Mouse (Mus musculus) MEL (cell line): Measurements from ENCODE around the gene Acss1. TPM values are rescaled to one million over a fixed set of nuclear protein-coding genes. Genes with fewer than 3 reads are reported as not detected.

Experiments used
- DNase-seq: peaks from one replicate; pipeline ENCODE4 v3.0.0; 2011; ENCODE audit warnings: low read depth, low spot score
- H3K27ac ChIP-seq: 2 replicates; pipeline ENCODE4 v1.5.1; 2012; ENCODE audit warnings: low read depth, mild to moderate bottlenecking, control low read depth, low read length, moderate library complexity; ENCODE audit not compliant: control insufficient read depth
- H3K27me3 ChIP-seq, 2 experiments: fragments of 150-350 bp in 1 of 2; sonication (generic) in 1 of 2; 2 replicates each; pipeline ENCODE4 v1.6.1; 2012; ENCODE audit warnings: low read length in 2 of 2, mild to moderate bottlenecking in 2 of 2, improper control_type of control experiment in 1 of 2, moderate library complexity in 1 of 2; ENCODE audit not compliant: insufficient read depth in 2 of 2, control insufficient read depth in 1 of 2
- H3K36me3 ChIP-seq, 2 experiments: 2 replicates each; pipeline ENCODE4 v1.6.1; 2012 to 2014; ENCODE audit warnings: low read length in 2 of 2, improper control_type of control experiment in 1 of 2, inconsistent platforms in 1 of 2, mild to moderate bottlenecking in 1 of 2; ENCODE audit not compliant: insufficient read depth in 2 of 2, control insufficient read depth in 1 of 2
- H3K4me1 ChIP-seq, 2 experiments: fragments of 150-350 bp in 1 of 2; sonication (generic) in 1 of 2; 2 replicates each; pipeline ENCODE4 v1.6.1; 2012; ENCODE audit warnings: low read length in 2 of 2, improper control_type of control experiment in 1 of 2, mild to moderate bottlenecking in 1 of 2; ENCODE audit not compliant: insufficient read depth in 2 of 2, control insufficient read depth in 1 of 2
- H3K4me3 ChIP-seq, 2 experiments: fragments of 150-350 bp in 1 of 2; sonication (generic) in 1 of 2; 2 replicates each; pipeline ENCODE4 v1.5.1; 2012; ENCODE audit warnings: low read depth in 2 of 2, low read length in 2 of 2, mild to moderate bottlenecking in 2 of 2, moderate library complexity in 2 of 2, control low read depth in 1 of 2, improper control_type of control experiment in 1 of 2; ENCODE audit not compliant: control insufficient read depth in 1 of 2, insufficient read depth in 1 of 2
- H3K79me2 ChIP-seq: 2 replicates; pipeline ENCODE4 v1.6.1; 2012; ENCODE audit warnings: mild to moderate bottlenecking, low read length, moderate library complexity; ENCODE audit not compliant: control insufficient read depth, poor library complexity, insufficient read depth
- H3K9ac ChIP-seq: 2 replicates; pipeline ENCODE4 v1.6.1; 2012; ENCODE audit warnings: low read depth, mild to moderate bottlenecking, control low read depth, low read length, moderate library complexity; ENCODE audit not compliant: control insufficient read depth, poor library complexity, severe bottlenecking
- H3K9me3 ChIP-seq: fragments of 150-350 bp; sonication (generic); replicated peaks from 2 replicates; pipeline ENCODE4 v1.6.1; 2012; ENCODE audit warnings: mild to moderate bottlenecking, low read length, improper control_type of control experiment, moderate library complexity; ENCODE audit not compliant: insufficient read depth
- BHLHE40 ChIP-seq: IDR thresholded peaks from 2 replicates; pipeline ENCODE4 v1.6.1; 2012; ENCODE audit warnings: low read depth, mild to moderate bottlenecking, inconsistent platforms, low read length, improper control_type of control experiment, borderline replicate concordance
- CHD1 ChIP-seq: IDR thresholded peaks from 2 replicates; pipeline ENCODE4 v1.6.1; 2012; ENCODE audit warnings: low read depth, mild to moderate bottlenecking, inconsistent platforms, low read length, improper control_type of control experiment
- CHD2 ChIP-seq: IDR thresholded peaks from 2 replicates; pipeline ENCODE4 v1.6.1; 2011; ENCODE audit warnings: low read length, improper control_type of control experiment
- CTCF ChIP-seq, 3 experiments: IDR thresholded peaks in 2 of 3; conservative IDR thresholded peaks in 1 of 3; 2 replicates each; pipeline ENCODE4 v1.5.1; 2011 to 2012; ENCODE audit warnings: low read length in 3 of 3, low read depth in 2 of 3, mild to moderate bottlenecking in 2 of 3, improper control_type of control experiment in 1 of 3, inconsistent platforms in 1 of 3, mixed read lengths in 1 of 3, moderate library complexity in 1 of 3; ENCODE audit not compliant: control insufficient read depth in 1 of 3, insufficient read depth in 1 of 3, poor library complexity in 1 of 3, severe bottlenecking in 1 of 3
- E2F4 ChIP-seq: IDR thresholded peaks from 2 replicates; pipeline ENCODE4 v1.6.1; 2011; ENCODE audit warnings: low read depth, low read length, improper control_type of control experiment, borderline replicate concordance
- ELF1 ChIP-seq: IDR thresholded peaks from 2 replicates; pipeline ENCODE4 v1.6.1; 2014; ENCODE audit warnings: low read depth, mild to moderate bottlenecking, inconsistent platforms, low read length, improper control_type of control experiment, moderate library complexity
- EP300 ChIP-seq, 2 experiments: IDR thresholded peaks; 2 replicates each; pipeline ENCODE4 v1.6.1; 2011; ENCODE audit warnings: improper control_type of control experiment in 2 of 2, low read length in 2 of 2, low read depth in 1 of 2, mild to moderate bottlenecking in 1 of 2
- GABPA ChIP-seq: IDR thresholded peaks from 2 replicates; pipeline ENCODE4 v1.6.1; 2012; ENCODE audit warnings: low read depth, mild to moderate bottlenecking, inconsistent platforms, low read length, improper control_type of control experiment, moderate library complexity
- GATA1 ChIP-seq: IDR thresholded peaks from 2 replicates; pipeline ENCODE4 v1.6.1; 2011; ENCODE audit warnings: low read depth, low read length, improper control_type of control experiment
- HCFC1 ChIP-seq: IDR thresholded peaks from 2 replicates; pipeline ENCODE4 v1.6.1; 2012; ENCODE audit warnings: low read depth, mild to moderate bottlenecking, inconsistent platforms, low read length, improper control_type of control experiment, moderate library complexity
- JUND ChIP-seq: IDR thresholded peaks from 2 replicates; pipeline ENCODE4 v1.6.1; 2011; ENCODE audit warnings: low read depth, mild to moderate bottlenecking, improper control_type of control experiment, low read length
- KAT2A ChIP-seq: conservative IDR thresholded peaks from 2 replicates; pipeline ENCODE4 v1.6.1; 2012; ENCODE audit warnings: low read depth, low read length, improper control_type of control experiment, inconsistent platforms
- MAX ChIP-seq: IDR thresholded peaks from 2 replicates; pipeline ENCODE4 v1.6.1; 2011; ENCODE audit warnings: low read length, improper control_type of control experiment
- MAZ ChIP-seq: IDR thresholded peaks from 2 replicates; pipeline ENCODE4 v1.6.1; 2012; ENCODE audit warnings: low read depth, mild to moderate bottlenecking, inconsistent platforms, low read length, improper control_type of control experiment
- MEF2A ChIP-seq: IDR thresholded peaks from 2 replicates; pipeline ENCODE4 v1.6.1; 2014; ENCODE audit warnings: low read depth, mild to moderate bottlenecking, inconsistent platforms, low read length, improper control_type of control experiment; ENCODE audit not compliant: poor library complexity, insufficient replicate concordance, severe bottlenecking; ENCODE audit errors: extremely low read depth
- MXI1 ChIP-seq: IDR thresholded peaks from 2 replicates; pipeline ENCODE4 v1.6.1; 2011; ENCODE audit warnings: mild to moderate bottlenecking, low read depth, low read length, improper control_type of control experiment
- MYB ChIP-seq: IDR thresholded peaks from 2 replicates; pipeline ENCODE4 v1.6.1; 2011; ENCODE audit warnings: mild to moderate bottlenecking, low read depth, low read length, improper control_type of control experiment
- MYC ChIP-seq: IDR thresholded peaks from 2 replicates; pipeline ENCODE4 v1.6.1; 2011; ENCODE audit warnings: low read depth, mild to moderate bottlenecking, low read length, improper control_type of control experiment, moderate library complexity
- NELFE ChIP-seq: IDR thresholded peaks from 2 replicates; pipeline ENCODE4 v1.6.1; 2011; ENCODE audit warnings: low read depth, low read length, improper control_type of control experiment
- NRF1 ChIP-seq: IDR thresholded peaks from 2 replicates; pipeline ENCODE4 v1.6.1; 2014; ENCODE audit warnings: low read depth, mild to moderate bottlenecking, inconsistent platforms, low read length, improper control_type of control experiment, moderate library complexity; ENCODE audit not compliant: poor library complexity, insufficient read depth, severe bottlenecking
- POLR2A ChIP-seq, 2 experiments: IDR thresholded peaks; 2 replicates each; pipeline ENCODE4 v1.6.1; 2011 to 2012; ENCODE audit warnings: low read length in 2 of 2, mild to moderate bottlenecking in 2 of 2, control low read depth in 1 of 2, improper control_type of control experiment in 1 of 2, low read depth in 1 of 2, moderate library complexity in 1 of 2; ENCODE audit not compliant: control insufficient read depth in 1 of 2, insufficient read depth in 1 of 2, poor library complexity in 1 of 2
- POLR2AphosphoS2 ChIP-seq: IDR thresholded peaks from 2 replicates; pipeline ENCODE4 v1.6.1; 2011; ENCODE audit warnings: low read length, improper control_type of control experiment
- POLR2AphosphoS5 ChIP-seq: IDR thresholded peaks from 2 replicates; pipeline ENCODE4 v1.6.1; 2012; ENCODE audit warnings: low read depth, borderline replicate concordance, mild to moderate bottlenecking, inconsistent platforms, low read length, moderate library complexity, mixed read lengths
- RAD21 ChIP-seq: IDR thresholded peaks from 2 replicates; pipeline ENCODE4 v1.6.1; 2011; ENCODE audit warnings: mild to moderate bottlenecking, low read depth, low read length, improper control_type of control experiment
- RCOR1 ChIP-seq: IDR thresholded peaks from 2 replicates; pipeline ENCODE4 v1.6.1; 2012; ENCODE audit warnings: low read depth, mild to moderate bottlenecking, inconsistent platforms, low read length, improper control_type of control experiment
- SIN3A ChIP-seq: IDR thresholded peaks from 2 replicates; pipeline ENCODE4 v1.6.1; 2012; ENCODE audit warnings: low read length, improper control_type of control experiment, inconsistent platforms
- SMC3 ChIP-seq: IDR thresholded peaks from 2 replicates; pipeline ENCODE4 v1.6.1; 2011; ENCODE audit warnings: low read depth, low read length, improper control_type of control experiment
- TAL1 ChIP-seq: IDR thresholded peaks from 2 replicates; pipeline ENCODE4 v1.6.1; 2012; ENCODE audit warnings: mild to moderate bottlenecking, inconsistent platforms, low read length, moderate library complexity, mixed read lengths
- TCF12 ChIP-seq: IDR thresholded peaks from 2 replicates; pipeline ENCODE4 v1.6.1; 2014; ENCODE audit warnings: low read depth, mild to moderate bottlenecking, inconsistent platforms, low read length, improper control_type of control experiment, moderate library complexity
- UBTF ChIP-seq: IDR thresholded peaks from 2 replicates; pipeline ENCODE4 v1.6.1; 2012; ENCODE audit warnings: low read depth, mild to moderate bottlenecking, inconsistent platforms, low read length, improper control_type of control experiment, moderate library complexity, borderline replicate concordance; ENCODE audit not compliant: insufficient read depth
- USF1 ChIP-seq: IDR thresholded peaks from 2 replicates; pipeline ENCODE4 v1.6.1; 2014; ENCODE audit warnings: low read depth, mild to moderate bottlenecking, inconsistent platforms, low read length, improper control_type of control experiment, moderate library complexity
- USF2 ChIP-seq, 2 experiments: IDR thresholded peaks; 2 replicates each; pipeline ENCODE4 v1.6.1; 2011 to 2012; ENCODE audit warnings: improper control_type of control experiment in 2 of 2, low read length in 2 of 2, borderline replicate concordance in 1 of 2, inconsistent platforms in 1 of 2, low read depth in 1 of 2, mild to moderate bottlenecking in 1 of 2; ENCODE audit not compliant: insufficient read depth in 1 of 2
- ZC3H11A ChIP-seq: IDR thresholded peaks from 2 replicates; pipeline ENCODE4 v1.6.1; 2012; ENCODE audit warnings: low read depth, mild to moderate bottlenecking, inconsistent platforms, low read length, improper control_type of control experiment
- ZKSCAN1 ChIP-seq: IDR thresholded peaks from 2 replicates; pipeline ENCODE4 v1.6.1; 2012; ENCODE audit warnings: low read depth, mild to moderate bottlenecking, inconsistent platforms, low read length, improper control_type of control experiment, moderate library complexity
- ZMIZ1 ChIP-seq: IDR thresholded peaks from 2 replicates; pipeline ENCODE4 v1.6.1; 2012; ENCODE audit warnings: low read depth, mild to moderate bottlenecking, inconsistent platforms, low read length, improper control_type of control experiment, moderate library complexity
- ZNF384 ChIP-seq: IDR thresholded peaks from 2 replicates; pipeline ENCODE4 v1.6.1; 2012; ENCODE audit warnings: low read depth, mild to moderate bottlenecking, inconsistent platforms, low read length, improper control_type of control experiment
- polyA plus RNA-seq, 2 experiments: library from polyadenylated mRNA; stranded (reverse) in 1 of 2; unstranded in 1 of 2; fragments of >175 nt in 1 of 2; fragments of >200 nt in 1 of 2; gene quantifications; 2 replicates each; pipeline versions ENCODE4 v1.2.1 to v1.2.4; 2012; ENCODE audit warnings: low replicate concordance in 2 of 2, low read depth in 1 of 2; ENCODE audit not compliant: insufficient read length in 2 of 2, insufficient read depth in 1 of 2, missing spikeins in 1 of 2
- total RNA-seq: library from RNA; depleted of rRNA; stranded (reverse); fragments of 300-350 nt; gene quantifications from 2 replicates; pipeline ENCODE4 v1.2.3, GENCODE M21; 2012

Gene Acss1
- total and polyA plus RNA-seq, 3 experiments = 10.2 to 22.6 TPM; not detected in 1

GRCm38 (mm10) chr2:150667065-150667819, 1.1 kb downstream of the Acss1 start:
- H3K9ac ChIP-seq = peak overlapping the region; percentile 76
- peak; percentile 74 for TF ChIP-seq TCF12
- TF ChIP-seq ZMIZ1 = no peak; the same call in 1 of the 2 replicates
- TF ChIP-seq NELFE = peak; percentile 57
- TF ChIP-seq MYB = no peak
- TF ChIP-seq SIN3A = peak; percentile 92
- TF ChIP-seq USF2 (IDR thresholded peaks at IDR 0.05; ENCODE audit: borderline replicate concordance in 1 of 2, insufficient read depth in 1 of 2, low read depth in 1 of 2, low read length in 2 of 2) = no peak
- no peak for TF ChIP-seq NRF1
- no peak for TF ChIP-seq E2F4
- no peak for TF ChIP-seq GABPA
- no peak; the same call in 1 of the 2 replicates for TF ChIP-seq POLR2AphosphoS2
- TF ChIP-seq MAZ = peak; percentile 93
- no peak for TF ChIP-seq JUND
- TF ChIP-seq CHD1 = no peak
- TF ChIP-seq CHD2 = no peak
- no peak for TF ChIP-seq ZNF384
- TF ChIP-seq GATA1 = peak; percentile 89
- TF ChIP-seq CTCF (IDR thresholded peaks at IDR 0.05 in 2 of 3, conservative IDR thresholded peaks at IDR 0.05 in 1 of 3; ENCODE audit: control insufficient read depth in 1 of 3, insufficient read depth in 1 of 3, low read depth in 2 of 3, low read length in 3 of 3, poor library complexity in 1 of 3, severe bottlenecking in 1 of 3) = no peak
- peak; percentile 63 for TF ChIP-seq TAL1
- no peak for TF ChIP-seq MEF2A
- peak; percentile 65 to 78 for TF ChIP-seq EP300 (IDR thresholded peaks at IDR 0.05; ENCODE audit: low read depth in 1 of 2, low read length in 2 of 2)
- peak; percentile 53; the same call in 1 of the 2 replicates for TF ChIP-seq MXI1
- peak in 1 of 2 experiments; percentile 61; a peak in 2 of 4 replicates for TF ChIP-seq POLR2A (IDR thresholded peaks at IDR 0.05; ENCODE audit: control insufficient read depth in 1 of 2, insufficient read depth in 1 of 2, low read depth in 1 of 2, low read length in 2 of 2, poor library complexity in 1 of 2)
- no peak for TF ChIP-seq MYC
- no peak for TF ChIP-seq POLR2AphosphoS5
- no peak for TF ChIP-seq SMC3
- TF ChIP-seq UBTF = no peak
- no peak for TF ChIP-seq RAD21
- peak; percentile 57; the same call in 1 of the 2 replicates for TF ChIP-seq MAX
- TF ChIP-seq ELF1 = no peak
- no peak for TF ChIP-seq BHLHE40
- TF ChIP-seq RCOR1 = 0 out of 2 replicates have a peak, but pooled peaks have one; percentile 34
- TF ChIP-seq HCFC1 = peak; percentile 51; the same call in 1 of the 2 replicates
- TF ChIP-seq USF1 = no peak
- TF ChIP-seq ZKSCAN1 = no peak
- no peak for TF ChIP-seq KAT2A
- TF ChIP-seq ZC3H11A = no peak

More at GRCm38 (mm10) chr2:150667065-150667819, 1.1 kb downstream of the Acss1 start:
- Histone ChIP-seq H3K9me3 (no peaks in the 10 kb centered on the region), H3K27me3 (no peaks in the 10 kb centered on the region), H3K27ac (peak overlapping the region; percentile 88), H3K4me3 (peak overlapping the region; percentile 69 to 80), H3K36me3 (peaks cover 0 to 34% of the 10 kb centered on the region in 2 experiments; a peak in 2 of 4 replicates), H3K4me1 (peaks cover 19 to 42% of the 10 kb centered on the region in 2 experiments), H3K79me2 (no peaks in the 10 kb centered on the region; the same call in 1 of the 2 replicates)
- peak; percentile 92 for DNase-seq
